Mouse (Mus musculus): ENCODE measurements around the gene Zbed4. TPM values are rescaled to one million over a fixed set of nuclear protein-coding genes. Genes with fewer than 3 reads are reported as not detected.
A peak's percentile ranks its signal among the peaks of the same experiment; 100 is the strongest.

Gene Zbed4
- polyA plus RNA-seq, 1 experiment: 11.3 TPM

- 0 out of 2 replicates have a peak, but pooled peaks cover 3% of the 10 kb centered on the region for H3K4me1 ChIP-seq (ENCODE audit: control insufficient read depth, insufficient read depth, low read length)
- no peak overlapping the region for H3K27ac ChIP-seq (ENCODE audit: insufficient read depth, low read length)
- no peak for TF ChIP-seq POLR2A (IDR thresholded peaks at IDR 0.05; ENCODE audit: low read depth, low read length)
- TF ChIP-seq CTCF (IDR thresholded peaks at IDR 0.05; ENCODE audit: borderline replicate concordance, insufficient read depth, low read length): no peak
- no peak overlapping the region for H3K4me3 ChIP-seq (ENCODE audit: insufficient read depth, low read length)
Measured at GRCm38 (mm10) chr15:88821403-88821802, 69.9 kb downstream of the Zbed4 start.

- TF ChIP-seq POLR2A (IDR thresholded peaks at IDR 0.05; ENCODE audit: low read depth, low read length) (no peak), CTCF (IDR thresholded peaks at IDR 0.05; ENCODE audit: borderline replicate concordance, insufficient read depth, low read length) (no peak)
Measured at GRCm38 (mm10) chr15:88822513-88822912, 71.1 kb downstream of the Zbed4 start.

GRCm38 (mm10) chr15:88823376-88823775 is 71.9 kb downstream of the Zbed4 start:
- Histone ChIP-seq H3K27ac (ENCODE audit: insufficient read depth, low read length) (no peak overlapping the region), H3K4me1 (ENCODE audit: control insufficient read depth, insufficient read depth, low read length) (0 out of 2 replicates have a peak, but pooled peaks cover 3% of the 10 kb centered on the region), H3K4me3 (ENCODE audit: insufficient read depth, low read length) (no peak overlapping the region)
- TF ChIP-seq CTCF (IDR thresholded peaks at IDR 0.05; ENCODE audit: borderline replicate concordance, insufficient read depth, low read length) (no peak), POLR2A (IDR thresholded peaks at IDR 0.05; ENCODE audit: low read depth, low read length) (no peak)

More at GRCm38 (mm10) chr15:88822513-88822912, 71.1 kb downstream of the Zbed4 start:
- H3K27ac ChIP-seq (ENCODE audit: insufficient read depth, low read length): no peak overlapping the region
- H3K4me1 ChIP-seq (ENCODE audit: control insufficient read depth, insufficient read depth, low read length): 0 out of 2 replicates have a peak, but pooled peaks cover 3% of the 10 kb centered on the region
- no peak overlapping the region for H3K4me3 ChIP-seq (ENCODE audit: insufficient read depth, low read length)

DNA sequence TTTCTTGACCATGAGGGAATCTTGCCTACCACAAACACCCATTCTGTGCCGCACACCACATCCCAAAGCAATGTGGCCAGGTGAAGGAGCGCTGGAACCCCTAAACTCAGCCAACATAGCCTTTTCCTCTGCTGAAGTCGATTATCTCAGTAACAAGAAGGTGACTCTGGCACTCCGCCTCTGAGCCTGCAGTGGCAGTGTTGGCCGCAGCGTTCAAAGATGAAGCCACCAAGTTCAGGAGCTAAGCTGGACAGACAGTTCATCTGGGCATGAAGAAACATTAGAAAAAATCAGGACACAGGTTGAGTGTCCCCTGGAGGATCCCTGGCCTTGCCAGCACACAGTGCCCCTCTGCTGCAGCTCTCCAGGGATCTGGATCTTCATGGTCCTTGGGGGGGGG is 76.0 kb downstream of the Zbed4 start:
- H3K4me1 ChIP-seq (ENCODE audit: control insufficient read depth, insufficient read depth, low read length): no peaks in the 10 kb centered on the region
- no peak overlapping the region for H3K4me3 ChIP-seq (ENCODE audit: insufficient read depth, low read length)
- no peak overlapping the region for H3K27ac ChIP-seq (ENCODE audit: insufficient read depth, low read length)
- TF ChIP-seq POLR2A (IDR thresholded peaks at IDR 0.05; ENCODE audit: low read depth, low read length) (no peak), CTCF (IDR thresholded peaks at IDR 0.05; ENCODE audit: borderline replicate concordance, insufficient read depth, low read length) (no peak)

DNA sequence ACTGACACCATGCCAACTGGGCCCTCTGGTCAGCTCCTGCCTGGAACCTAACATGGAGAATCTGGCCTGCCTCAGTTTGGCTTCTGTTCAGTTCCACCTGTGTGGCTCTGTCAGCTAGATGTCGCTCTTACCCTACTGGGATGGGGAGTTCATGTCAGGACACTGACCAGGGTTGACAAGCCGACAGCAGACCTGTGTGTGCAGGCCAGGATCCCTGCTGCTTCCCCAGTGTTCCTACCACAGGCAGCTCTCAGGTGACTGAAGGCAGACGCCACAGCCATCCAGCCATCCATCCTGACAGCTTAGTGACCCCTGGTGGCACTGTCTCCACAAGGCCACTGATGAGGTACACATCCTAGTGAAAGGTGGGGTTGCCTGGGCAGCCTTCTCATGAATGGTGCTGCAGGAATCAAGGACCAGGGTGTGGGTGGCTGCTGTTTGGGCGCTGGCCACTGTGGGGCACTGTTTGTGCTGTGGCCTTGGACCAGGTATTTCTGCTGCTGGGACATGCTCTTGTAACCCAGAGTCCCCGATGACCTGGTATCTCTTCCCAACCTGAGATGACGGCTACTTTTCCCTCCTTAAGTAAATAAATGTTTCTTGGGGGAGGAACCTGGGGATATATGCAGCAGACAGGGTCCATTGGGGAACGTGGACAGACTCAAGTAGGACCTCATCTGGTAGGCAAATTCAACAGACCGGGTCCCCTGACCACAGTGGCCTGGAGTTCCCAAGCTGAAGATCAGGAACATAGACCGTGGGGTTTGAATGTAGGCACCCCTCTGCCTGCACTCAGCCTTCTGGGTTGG is 76.7 kb downstream of the Zbed4 start:
- Histone ChIP-seq H3K4me1 (ENCODE audit: control insufficient read depth, insufficient read depth, low read length) (no peaks in the 10 kb centered on the region), H3K27ac (ENCODE audit: insufficient read depth, low read length) (no peak overlapping the region), H3K4me3 (ENCODE audit: insufficient read depth, low read length) (no peak overlapping the region)
- TF ChIP-seq POLR2A (IDR thresholded peaks at IDR 0.05; ENCODE audit: low read depth, low read length) (no peak), CTCF (IDR thresholded peaks at IDR 0.05; ENCODE audit: borderline replicate concordance, insufficient read depth, low read length) (peak; percentile 66)

- TF ChIP-seq POLR2A (IDR thresholded peaks at IDR 0.05; ENCODE audit: low read depth, low read length): no peak
- peak; percentile 99 for TF ChIP-seq CTCF (IDR thresholded peaks at IDR 0.05; ENCODE audit: borderline replicate concordance, insufficient read depth, low read length)
- Histone ChIP-seq H3K27ac (ENCODE audit: insufficient read depth, low read length) (no peak overlapping the region), H3K4me3 (ENCODE audit: insufficient read depth, low read length) (no peak overlapping the region), H3K4me1 (ENCODE audit: control insufficient read depth, insufficient read depth, low read length) (no peaks in the 10 kb centered on the region)
Measured at GRCm38 (mm10) chr15:88828800-88829705, 77.6 kb downstream of the Zbed4 start.

- Histone ChIP-seq H3K27ac (ENCODE audit: insufficient read depth, low read length) (no peak overlapping the region), H3K4me1 (ENCODE audit: control insufficient read depth, insufficient read depth, low read length) (no peaks in the 10 kb centered on the region), H3K4me3 (ENCODE audit: insufficient read depth, low read length) (no peak overlapping the region)
- TF ChIP-seq CTCF (IDR thresholded peaks at IDR 0.05; ENCODE audit: borderline replicate concordance, insufficient read depth, low read length) (no peak), POLR2A (IDR thresholded peaks at IDR 0.05; ENCODE audit: low read depth, low read length) (no peak)
Measured at GRCm38 (mm10) chr15:88829791-88830440, 78.5 kb downstream of the Zbed4 start.

GRCm38 (mm10) chr15:88830696-88831095 is 79.2 kb downstream of the Zbed4 start:
- no peak overlapping the region for H3K27ac ChIP-seq (ENCODE audit: insufficient read depth, low read length)
- no peaks in the 10 kb centered on the region for H3K4me1 ChIP-seq (ENCODE audit: control insufficient read depth, insufficient read depth, low read length)
- TF ChIP-seq CTCF (IDR thresholded peaks at IDR 0.05; ENCODE audit: borderline replicate concordance, insufficient read depth, low read length) (no peak), POLR2A (IDR thresholded peaks at IDR 0.05; ENCODE audit: low read depth, low read length) (no peak)
- H3K4me3 ChIP-seq (ENCODE audit: insufficient read depth, low read length): no peak overlapping the region

DNA sequence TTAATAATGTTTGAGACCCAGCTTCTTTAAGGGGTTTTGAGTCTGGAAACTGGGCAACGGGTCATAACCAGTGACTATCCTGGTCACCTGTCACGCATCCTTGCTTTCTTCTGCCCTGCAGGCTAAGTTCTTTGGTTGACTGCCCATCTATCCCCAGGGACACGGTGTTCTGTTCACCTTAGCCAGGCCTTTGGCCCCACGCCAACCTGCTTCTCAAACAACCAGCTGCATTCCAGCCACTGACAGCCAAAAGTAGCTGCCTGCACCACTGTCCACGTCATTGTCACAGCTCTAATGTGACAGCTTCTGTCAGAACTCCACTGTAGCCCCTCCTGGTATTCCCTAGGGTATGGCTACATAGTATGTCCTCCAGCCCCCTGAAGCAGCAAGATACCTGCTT is 80.0 kb downstream of the Zbed4 start:
- no peak overlapping the region for H3K4me3 ChIP-seq (ENCODE audit: insufficient read depth, low read length)
- no peak for TF ChIP-seq CTCF (IDR thresholded peaks at IDR 0.05; ENCODE audit: borderline replicate concordance, insufficient read depth, low read length)
- no peak for TF ChIP-seq POLR2A (IDR thresholded peaks at IDR 0.05; ENCODE audit: low read depth, low read length)
- no peak overlapping the region for H3K27ac ChIP-seq (ENCODE audit: insufficient read depth, low read length)
- no peaks in the 10 kb centered on the region for H3K4me1 ChIP-seq (ENCODE audit: control insufficient read depth, insufficient read depth, low read length)
